In genomic region chrX:7854578-7854977, GRCm38 (mm10) we compare ENCODE assay signal across 9 mouse cellular contexts. TPM values are rescaled to one million over a fixed set of nuclear protein-coding genes. Genes with fewer than 3 reads are reported as not detected.
DNase-seq lines count a peak whose midpoint lies in the region; ATAC-seq and TF ChIP-seq lines count a peak whose summit lies in the region.
"Had no signal": no experiment of that assay in that cellular context is flagged by ENCODE, and none has a peak within 500 bp of the region (broad histone marks: within the 10 kb centered on the region; RNA-seq: fewer than 3 reads in every experiment).

No protein-coding gene starts in this region.

- H3K4me3 ChIP-seq in G1E (ENCODE audit: low read depth, low read length): no peak overlapping the region
- no peak overlapping the region for H3K4me3 ChIP-seq in neural tube, embryonic 15.5 days (replicated peaks)
- H3K4me3 ChIP-seq: neural tube, embryonic 13.5 days had no signal

- H3K4me2 ChIP-seq in neural tube, embryonic 15.5 days: no peak overlapping the region
- H3K4me2 ChIP-seq: neural tube, embryonic 13.5 days had no signal

- H3K27ac ChIP-seq in neural tube, embryonic 15.5 days (replicated peaks): no peak overlapping the region
- H3K27ac ChIP-seq: neural tube, embryonic 13.5 days had no signal

- H3K9me3 ChIP-seq in G1E (replicated peaks): no peaks in the 10 kb centered on the region
- H3K9me3 ChIP-seq in neural tube, embryonic 15.5 days (replicated peaks): no peaks in the 10 kb centered on the region
- H3K9me3 ChIP-seq: neural tube, embryonic 13.5 days had no signal

- no peak overlapping the region for H3K9ac ChIP-seq in neural tube, embryonic 15.5 days (replicated peaks)
- H3K9ac ChIP-seq: neural tube, embryonic 13.5 days had no signal

- peaks cover 67% of the 10 kb centered on the region for H3K36me3 ChIP-seq in G1E (replicated peaks)
- no peaks in the 10 kb centered on the region for H3K36me3 ChIP-seq in neural tube, embryonic 15.5 days

- WGBS in neural tube, embryonic 15.5 days: 49% methylated on average over 2 of the region's 2 CpGs

- ATAC-seq in cerebellum, adult (ENCODE audit: insufficient number of reproducible peaks, low FRiP score, low TSS enrichment): no peak
- no peak for ATAC-seq in G1E (ENCODE audit: extremely low read depth, insufficient number of reproducible peaks, low FRiP score, poor library complexity, severe bottlenecking)
- ATAC-seq in erythroid progenitor cell, adult 5-6 weeks (replicated peaks; ENCODE audit: low FRiP score, poor library complexity, severe bottlenecking): peak; percentile 57
- peak; percentile 67 for ATAC-seq in megakaryocyte, adult 5-6 weeks (ENCODE audit: poor library complexity, severe bottlenecking)
- no peak for ATAC-seq in neural tube, embryonic 15.5 days (ENCODE audit: low FRiP score)

- H3K27me3 ChIP-seq in G1E (ENCODE audit: insufficient read depth, low read length): no peaks in the 10 kb centered on the region
- no peaks in the 10 kb centered on the region for H3K27me3 ChIP-seq in neural tube, embryonic 15.5 days (replicated peaks)
- H3K27me3 ChIP-seq: neural tube, embryonic 13.5 days had no signal

- DNase-seq in cerebellum, adult 9-10 months: peak; percentile 51
- peak; percentile 29 for DNase-seq in layer of hippocampus, adult 11-12 months (ENCODE audit: low spot score)
- no peak for DNase-seq in layer of hippocampus, adult 8-10 months (ENCODE audit: low spot score in 2 of 2)
- DNase-seq in G1E (ENCODE audit: low spot score): peak; percentile 6

- peaks cover 6% of the 10 kb centered on the region for H3K4me1 ChIP-seq in G1E (ENCODE audit: insufficient read depth, low read depth, low read length)
- no peaks in the 10 kb centered on the region for H3K4me1 ChIP-seq in neural tube, embryonic 15.5 days
- H3K4me1 ChIP-seq: neural tube, embryonic 13.5 days had no signal

- no peak for TF ChIP-seq CTCF in G1E (IDR thresholded peaks at IDR 0.05; ENCODE audit: low read depth, low read length)

RNA-seq across cellular contexts. Expression of gene Otud5, which starts 13.4 kb away (rescaled TPM):
- 10 to 100 TPM; 72.4 to 77.1 (median 75.7) TPM for total RNA-seq in layer of hippocampus, adult 8-10 months (2022)
- total RNA-seq in G1E (2014; fragmentation: Nextera tagmentation) (68.1 and 71.8 TPM in 2 replicates), G1E (2017) (53.3 and 53.7 TPM in 2 replicates)
- polyA plus RNA-seq in G1E (2012): 84.0 and 86.5 TPM in 2 replicates
- 327 and 376 TPM in 2 replicates for total RNA-seq in erythroid progenitor cell, adult 5-6 weeks (2015; ENCODE audit: low replicate concordance)
- 471 and 476 TPM in 2 replicates for total RNA-seq in erythroid progenitor cell, adult 5-6 weeks (2017; ENCODE audit: low replicate concordance)
- 43.2 and 50.6 TPM in 2 replicates for total RNA-seq in megakaryocyte, adult 5-6 weeks (2015)
- total RNA-seq in megakaryocyte, adult 5-6 weeks (2017): 70.2 and 73.0 TPM in 2 replicates
- polyA plus RNA-seq in neural tube, embryonic 15.5 days (2015; fragmentation: Nextera tagmentation; extraction: Ambion mirVana): 40.0 and 40.4 TPM in 2 replicates

RNA-seq across cellular contexts. Expression of gene Pim2, which starts 23.5 kb away (rescaled TPM):
- 10 to 100 TPM; 41.3 to 61.5 (median 50.7) TPM for total RNA-seq in layer of hippocampus, adult 8-10 months (2022)
- total RNA-seq in G1E (2014; fragmentation: Nextera tagmentation): 7.4 and 12.8 TPM in 2 replicates
- 1.8 and 2.2 TPM in 2 replicates for total RNA-seq in G1E (2017)
- 23.1 and 25.6 TPM in 2 replicates for polyA plus RNA-seq in G1E (2012)
- 37.1 and 59.1 TPM in 2 replicates for total RNA-seq in erythroid progenitor cell, adult 5-6 weeks (2015; ENCODE audit: low replicate concordance)
- total RNA-seq in erythroid progenitor cell, adult 5-6 weeks (2017; ENCODE audit: low replicate concordance): 16.0 and 22.5 TPM in 2 replicates
- total RNA-seq in megakaryocyte, adult 5-6 weeks (2015): 4.7 and 8.6 TPM in 2 replicates
- 1.1 and 1.4 TPM in 2 replicates for total RNA-seq in megakaryocyte, adult 5-6 weeks (2017)
- 21.0 and 26.8 TPM in 2 replicates for polyA plus RNA-seq in neural tube, embryonic 15.5 days (2015; fragmentation: Nextera tagmentation; extraction: Ambion mirVana)

RNA-seq across cellular contexts. Expression of gene Slc35a2, which starts 29.2 kb away (rescaled TPM):
- total RNA-seq in layer of hippocampus, adult 8-10 months (2022): 10 to 100 TPM; 39.3 to 50.9 (median 41.9) TPM
- 9.6 and 13.5 TPM in 2 replicates for total RNA-seq in G1E (2014; fragmentation: Nextera tagmentation)
- 34.0 and 39.4 TPM in 2 replicates for total RNA-seq in G1E (2017)
- 75.8 and 107 TPM in 2 replicates for polyA plus RNA-seq in G1E (2012)
- total RNA-seq in erythroid progenitor cell, adult 5-6 weeks (2015; ENCODE audit: low replicate concordance): 5.0 TPM in 1 of 2 replicates, not detected in the other
- total RNA-seq in erythroid progenitor cell, adult 5-6 weeks (2017; ENCODE audit: low replicate concordance): 1.4 and 9.8 TPM in 2 replicates
- 6.4 and 9.8 TPM in 2 replicates for total RNA-seq in megakaryocyte, adult 5-6 weeks (2015)
- 10.9 and 13.5 TPM in 2 replicates for total RNA-seq in megakaryocyte, adult 5-6 weeks (2017)
- polyA plus RNA-seq in neural tube, embryonic 15.5 days (2015; fragmentation: Nextera tagmentation; extraction: Ambion mirVana): 46.9 and 47.3 TPM in 2 replicates

RNA-seq across cellular contexts. Expression of gene Kcnd1, which starts 32.5 kb away (rescaled TPM):
- total RNA-seq in layer of hippocampus, adult 8-10 months (2022): 10 to 100 TPM in 2 of 4 experiments, 1 to 10 TPM in 2; 8.8 to 11.8 (median 10.1) TPM
- total RNA-seq in G1E (2014; fragmentation: Nextera tagmentation): 1.1 and 4.1 TPM in 2 replicates
- total RNA-seq in G1E (2017): 0.23 and 0.27 TPM in 2 replicates
- 0.28 and 0.41 TPM in 2 replicates for polyA plus RNA-seq in G1E (2012)
- 0.84 and 1.8 TPM in 2 replicates for total RNA-seq in erythroid progenitor cell, adult 5-6 weeks (2015; ENCODE audit: low replicate concordance)
- 0.68 and 3.6 TPM in 2 replicates for total RNA-seq in erythroid progenitor cell, adult 5-6 weeks (2017; ENCODE audit: low replicate concordance)
- 0.39 and 0.49 TPM in 2 replicates for total RNA-seq in megakaryocyte, adult 5-6 weeks (2015)
- 0.20 and 0.29 TPM in 2 replicates for total RNA-seq in megakaryocyte, adult 5-6 weeks (2017)
- 5.7 and 6.5 TPM in 2 replicates for polyA plus RNA-seq in neural tube, embryonic 15.5 days (2015; fragmentation: Nextera tagmentation; extraction: Ambion mirVana)

RNA-seq across cellular contexts. Expression of gene Pqbp1, which starts 44.5 kb away (rescaled TPM):
- total RNA-seq in layer of hippocampus, adult 8-10 months (2022): 10 to 100 TPM; 65.0 to 82.0 (median 75.3) TPM
- 50.0 and 64.3 TPM in 2 replicates for total RNA-seq in G1E (2014; fragmentation: Nextera tagmentation)
- total RNA-seq in G1E (2017): 146 and 162 TPM in 2 replicates
- polyA plus RNA-seq in G1E (2012): 152 and 167 TPM in 2 replicates
- 23.1 and 24.9 TPM in 2 replicates for total RNA-seq in erythroid progenitor cell, adult 5-6 weeks (2015; ENCODE audit: low replicate concordance)
- 33.5 and 85.4 TPM in 2 replicates for total RNA-seq in erythroid progenitor cell, adult 5-6 weeks (2017; ENCODE audit: low replicate concordance)
- total RNA-seq in megakaryocyte, adult 5-6 weeks (2015): 25.6 and 29.8 TPM in 2 replicates
- 116 and 123 TPM in 2 replicates for total RNA-seq in megakaryocyte, adult 5-6 weeks (2017)
- polyA plus RNA-seq in neural tube, embryonic 15.5 days (2015; fragmentation: Nextera tagmentation; extraction: Ambion mirVana): 194 and 201 TPM in 2 replicates

Comparison
In these comparisons a context has a peak if more than half of its experiments do, and no peak if none do; other contexts are left out.
1. DNase-seq: peak in cerebellum, adult 9-10 months (single experiment), layer of hippocampus, adult 11-12 months (single experiment) and G1E (single experiment); none in layer of hippocampus, adult 8-10 months (0 of 2).
2. ATAC-seq: peak in erythroid progenitor cell, adult 5-6 weeks (single experiment) and megakaryocyte, adult 5-6 weeks (single experiment); none in cerebellum, adult (single experiment), G1E (single experiment) and neural tube, embryonic 15.5 days (single experiment).
3. RNA of gene Otud5, which starts 13.4 kb away (total RNA-seq): 327 to 476 TPM in erythroid progenitor cell, adult 5-6 weeks; 72.4 to 77.1 TPM in layer of hippocampus, adult 8-10 months, 43.2 to 73.0 TPM in megakaryocyte, adult 5-6 weeks and 53.3 to 71.8 TPM in G1E; every median in the first group is over 4 times any median in the second.